Mouse (Mus musculus) CH12.LX (cell line): ENCODE data around the gene Itih5.

Experiments used
- CTCF ChIP-seq, 2 experiments: IDR thresholded peaks in 1 of 2; conservative IDR thresholded peaks in 1 of 2; 2 replicates each; pipeline ENCODE4 v1.5.1; 2011 to 2012; ENCODE audit warnings: low read depth in 2 of 2, low read length in 2 of 2, improper control_type of control experiment in 1 of 2, inconsistent platforms in 1 of 2, mild to moderate bottlenecking in 1 of 2, moderate library complexity in 1 of 2
- EP300 ChIP-seq: IDR thresholded peaks from 2 replicates; pipeline ENCODE4 v1.6.1; 2011; ENCODE audit warnings: low read length, improper control_type of control experiment
- MYC ChIP-seq: IDR thresholded peaks from 2 replicates; pipeline ENCODE4 v1.6.1; 2011; ENCODE audit warnings: low read depth, mild to moderate bottlenecking, improper control_type of control experiment, low read length
- POLR2AphosphoS2 ChIP-seq: IDR thresholded peaks from 2 replicates; pipeline ENCODE4 v1.6.1; 2011; ENCODE audit warnings: low read depth, low read length, improper control_type of control experiment
- USF2 ChIP-seq: conservative IDR thresholded peaks from 2 replicates; pipeline ENCODE4 v1.6.1; 2011; ENCODE audit warnings: low read depth, low read length, improper control_type of control experiment
- ZC3H11A ChIP-seq: IDR thresholded peaks from 2 replicates; pipeline ENCODE4 v1.6.1; 2012; ENCODE audit warnings: low read depth, mild to moderate bottlenecking, inconsistent platforms, low read length, improper control_type of control experiment

- TF ChIP-seq ZC3H11A, result no peak
- TF ChIP-seq EP300, result no peak
- TF ChIP-seq POLR2AphosphoS2, result no peak
- TF ChIP-seq MYC, result no peak
- TF ChIP-seq USF2, result no peak
- TF ChIP-seq CTCF (conservative IDR thresholded peaks at IDR 0.05 in 1 of 2, IDR thresholded peaks at IDR 0.05 in 1 of 2; ENCODE audit: low read depth in 2 of 2, low read length in 2 of 2), result no peak
Measured at GRCm38 (mm10) chr2:10131296-10131695, 22.1 kb upstream of the Itih5 start, which contains the start of gene Itih2.
